Mouse (Mus musculus): Measurements from ENCODE around the gene Slc48a1.

DNA sequence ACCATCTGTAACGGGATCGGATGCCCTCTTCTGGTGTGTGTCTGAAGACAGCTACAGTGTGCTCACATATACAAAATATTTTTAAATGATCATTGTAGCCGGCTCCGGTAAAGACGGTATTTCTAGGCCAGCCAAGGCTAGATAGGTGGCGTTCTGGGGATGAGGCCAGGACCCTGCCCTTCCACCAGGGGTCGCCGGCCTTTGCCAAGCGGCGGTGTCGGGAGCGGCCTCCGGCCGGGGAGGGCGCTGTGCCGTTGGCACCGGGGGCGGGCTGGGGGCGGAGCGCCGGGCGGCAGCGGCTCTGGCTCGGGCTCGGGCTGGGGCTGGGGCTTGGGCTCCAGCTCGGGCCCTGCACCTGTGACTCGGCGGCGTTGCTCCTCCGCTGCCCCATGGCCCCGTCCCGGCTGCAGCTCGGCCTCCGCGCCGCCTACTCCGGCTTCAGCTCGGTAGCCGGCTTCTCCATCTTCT is 5.8 kb downstream of the Slc48a1 start:
- TF ChIP-seq CTCF (IDR thresholded peaks at IDR 0.05; ENCODE audit: low read depth) (peak; percentile 87), EP300 (optimal IDR thresholded peaks at IDR 0.05) (no peak)
